Mouse (Mus musculus) lung, adult 2 months (tissue): ENCODE data around the gene Ddx49.

Experiments
- CTCF ChIP-seq: fragments of 200-500 bp; IDR thresholded peaks from 2 replicates; pipeline ENCODE4 v1.5.1; 2011; ENCODE audit warnings: mild to moderate bottlenecking, low read length, control low read depth; ENCODE audit not compliant: insufficient read depth
- POLR2A ChIP-seq: fragments of 200-500 bp; IDR thresholded peaks from 2 replicates; pipeline ENCODE4 v1.6.1; 2011; ENCODE audit warnings: low read depth, mild to moderate bottlenecking, control low read depth, low read length, borderline replicate concordance; ENCODE audit errors: extremely low read depth

- TF ChIP-seq POLR2A (no peak), CTCF (no peak)
Measured at GRCm38 (mm10) chr8:70327512-70327911, 25.2 kb upstream of the Ddx49 start.
